Mouse (Mus musculus) testis, postnatal 14 days (tissue): ENCODE data around the gene Tent2.
"Not testable (repeated sequence)": the region's sequence is repeated elsewhere in the genome, so short reads cannot be mapped to it uniquely, and the experiment has no call there.

Experiments
- DNase-seq: peaks from one replicate; pipeline ENCODE4 v3.0.0; 2021; ENCODE audit warnings: low spot score

Gene Tent2

DNA sequence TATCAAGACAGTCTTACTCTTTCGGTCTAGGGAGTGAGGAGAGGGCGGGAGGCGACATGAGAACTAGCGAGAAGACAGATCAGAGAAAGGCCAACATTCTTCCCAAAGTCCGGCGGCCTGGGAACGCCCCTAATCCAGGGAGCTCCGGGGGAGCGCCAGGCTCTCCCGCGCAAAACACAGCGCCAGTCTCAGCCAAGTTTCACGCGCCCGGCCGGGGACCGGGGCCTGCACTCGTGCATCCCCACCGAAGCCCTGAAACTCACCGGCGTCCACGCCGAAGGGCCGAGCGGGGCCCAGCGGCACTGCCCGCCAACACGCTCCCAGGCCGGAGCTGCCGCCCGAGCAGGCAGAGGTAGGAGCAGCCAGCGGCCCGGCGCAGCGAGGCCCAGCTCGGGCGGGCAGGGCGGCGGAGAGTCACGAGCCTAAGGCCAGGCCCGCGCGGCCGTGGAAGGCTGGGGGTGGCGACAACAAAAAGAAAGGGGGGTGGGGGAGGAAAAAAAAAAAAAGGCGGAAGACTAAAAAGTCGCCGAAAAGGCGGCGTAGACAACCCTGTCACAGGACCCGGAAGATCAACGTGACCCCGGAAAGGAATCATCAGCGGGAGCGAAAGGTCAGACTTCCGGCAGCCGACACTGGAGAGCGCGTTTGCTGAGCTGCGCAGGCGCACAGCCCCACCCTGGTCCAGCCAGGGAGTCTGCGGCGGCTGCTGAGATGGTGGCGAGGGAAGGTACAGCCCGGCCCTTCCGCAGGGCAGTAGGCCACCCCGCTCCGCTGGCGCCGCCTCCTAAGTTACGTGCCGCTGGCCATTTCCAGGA is at the start of gene Tent2:
Gene Tent2 (minus strand): TSS at position 555 of the 815 bp plus-strand sequence.
- DNase-seq: peak; percentile 96

DNA sequence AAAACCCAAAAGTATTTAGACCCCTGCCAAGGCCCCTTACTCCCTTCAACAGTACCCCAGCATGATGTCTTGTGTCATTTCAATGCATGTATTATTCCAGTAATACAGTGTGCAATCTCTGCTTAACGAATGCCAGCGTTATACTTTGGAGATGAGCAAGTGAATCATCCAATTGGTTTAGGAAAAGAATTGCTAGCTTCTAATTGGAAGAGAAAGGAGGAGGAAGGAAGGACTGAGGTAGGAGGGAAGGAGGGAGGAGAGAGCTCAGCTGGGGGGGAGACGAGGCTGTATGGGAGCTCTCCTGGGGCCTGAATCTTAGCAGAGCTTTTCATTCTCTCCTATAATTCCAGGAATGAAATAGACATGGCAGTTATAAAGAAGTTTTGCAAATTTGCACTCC is 49.0 kb upstream of the Tent2 start:
- DNase-seq: no peak

DNA sequence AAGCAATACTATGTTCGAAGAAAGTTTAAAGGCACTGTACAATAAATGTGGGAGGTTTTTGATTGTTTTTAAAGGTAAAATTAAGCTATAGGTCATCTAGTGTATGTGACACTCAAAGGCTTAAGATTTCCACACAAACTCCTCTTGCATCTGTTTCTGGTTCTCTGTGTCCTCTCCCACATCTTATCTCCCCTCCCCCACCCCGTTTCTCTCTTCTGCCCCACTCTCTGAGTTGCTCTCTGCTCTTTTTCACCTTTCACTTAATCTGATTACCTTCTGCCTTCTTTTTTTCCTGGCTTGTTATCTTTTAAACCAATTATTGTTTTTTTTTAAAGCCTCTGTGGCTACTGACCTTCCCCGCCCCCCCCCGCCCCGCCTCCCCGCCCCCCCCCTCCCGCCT is 47.4 kb upstream of the Tent2 start:
- no peak for DNase-seq

DNA sequence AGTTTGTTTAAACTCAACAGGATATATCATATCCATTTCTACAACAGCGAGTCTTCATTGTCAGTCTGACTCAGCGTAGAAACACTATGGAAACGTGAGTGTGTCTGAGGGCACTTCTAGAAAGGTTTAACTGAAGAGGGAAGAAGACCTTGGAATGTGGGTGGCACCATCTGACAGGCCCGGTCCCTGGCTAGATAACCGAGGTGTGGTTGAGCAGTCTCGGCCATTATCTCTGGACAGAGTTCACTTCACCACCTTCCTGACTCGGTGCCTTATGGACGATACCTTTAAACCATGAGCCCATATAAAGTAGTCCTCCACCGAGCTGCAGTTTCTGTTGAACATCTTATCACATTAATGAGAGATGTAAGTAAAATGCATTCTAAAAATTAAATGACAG is 46.9 kb upstream of the Tent2 start:
- no peak for DNase-seq

DNA sequence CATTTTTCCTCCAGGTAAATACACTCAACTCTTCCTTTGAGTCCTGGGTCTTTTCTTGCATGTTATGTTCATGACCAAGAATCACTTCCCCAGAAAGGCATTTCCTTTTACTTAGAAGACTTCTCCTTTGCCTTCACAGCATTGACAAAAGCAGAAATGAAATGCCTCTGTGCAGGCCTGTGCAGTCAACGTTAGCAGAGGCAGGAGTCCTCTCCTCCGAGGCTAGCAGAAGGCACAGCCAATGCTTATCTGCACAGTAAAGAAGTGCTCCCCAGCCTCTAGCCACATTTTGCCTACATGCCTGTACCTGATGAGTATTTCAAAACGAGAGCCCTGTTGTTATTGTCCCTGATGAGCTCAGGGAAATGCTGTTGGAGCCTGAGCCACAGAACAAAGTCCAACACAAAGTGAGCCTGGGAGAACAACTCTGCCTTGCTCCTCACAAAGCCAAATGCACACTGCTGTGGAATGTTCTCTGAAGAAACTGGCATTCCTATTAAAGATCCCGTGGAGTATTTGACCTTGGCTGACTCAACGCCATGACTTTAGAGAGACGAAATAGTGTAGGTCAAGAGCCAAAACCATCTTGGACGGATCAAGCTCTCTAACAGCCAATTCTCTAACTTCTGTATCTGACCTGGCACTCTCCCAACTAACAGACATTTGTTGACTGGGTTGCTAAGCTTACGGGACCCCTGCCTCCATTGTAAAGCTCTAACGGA is 45.7 kb upstream of the Tent2 start:
- no peak for DNase-seq

DNA sequence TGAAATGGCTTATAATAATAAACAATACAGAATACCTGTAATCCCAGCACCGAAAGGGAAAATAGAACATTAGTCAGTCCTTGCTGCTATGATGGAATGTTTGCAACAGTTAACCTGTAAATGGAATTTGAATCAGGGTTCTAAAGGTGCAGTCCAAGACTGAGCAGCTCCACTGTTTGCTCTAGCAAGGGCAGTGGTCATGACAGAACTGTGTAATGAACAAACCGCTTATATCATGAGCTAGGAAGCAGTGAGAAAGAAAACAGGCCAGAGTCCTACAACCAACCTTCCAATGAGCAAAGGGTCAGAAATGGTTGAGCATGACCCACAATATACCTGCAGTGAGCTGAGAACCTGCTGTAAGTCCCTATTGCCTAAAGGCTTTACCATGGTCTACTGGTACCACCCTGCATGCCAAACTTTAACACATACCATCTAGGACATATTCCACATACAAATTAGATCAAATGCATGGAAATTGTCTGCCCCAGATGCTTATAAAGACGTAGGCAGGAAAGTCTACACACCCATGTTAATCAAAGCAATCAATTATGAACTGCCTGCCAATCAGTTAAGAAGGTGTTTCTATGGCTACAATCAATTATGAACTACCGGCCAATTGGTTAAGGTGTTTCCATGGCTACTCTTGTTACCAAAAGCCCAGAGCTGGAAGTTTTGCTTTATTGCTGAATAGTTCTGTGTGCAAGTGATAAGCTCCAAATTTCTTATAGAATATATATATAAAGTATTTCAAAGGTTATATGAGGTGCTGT is 42.3 kb upstream of the Tent2 start:
- no peak for DNase-seq

DNA sequence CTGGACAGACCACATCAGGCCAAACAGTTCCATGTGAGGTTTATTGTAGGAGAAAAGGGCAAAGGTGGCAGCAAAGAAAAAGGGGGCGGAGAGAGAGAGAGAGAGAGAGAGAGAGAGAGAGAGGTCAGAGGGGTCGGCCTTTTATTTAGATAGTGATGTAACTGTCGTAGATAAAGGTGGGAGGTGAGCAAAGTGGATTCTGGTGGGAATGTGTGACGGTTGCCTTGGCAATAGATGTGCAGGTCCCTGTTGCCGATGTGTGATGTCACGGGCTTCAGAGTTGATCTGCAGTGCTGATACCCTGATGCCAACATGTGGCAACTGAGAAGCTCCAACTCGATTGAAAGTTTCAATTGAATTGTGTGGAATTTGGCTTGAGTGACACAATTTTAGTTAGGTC is 40.1 kb upstream of the Tent2 start:
- DNase-seq: no peak

DNA sequence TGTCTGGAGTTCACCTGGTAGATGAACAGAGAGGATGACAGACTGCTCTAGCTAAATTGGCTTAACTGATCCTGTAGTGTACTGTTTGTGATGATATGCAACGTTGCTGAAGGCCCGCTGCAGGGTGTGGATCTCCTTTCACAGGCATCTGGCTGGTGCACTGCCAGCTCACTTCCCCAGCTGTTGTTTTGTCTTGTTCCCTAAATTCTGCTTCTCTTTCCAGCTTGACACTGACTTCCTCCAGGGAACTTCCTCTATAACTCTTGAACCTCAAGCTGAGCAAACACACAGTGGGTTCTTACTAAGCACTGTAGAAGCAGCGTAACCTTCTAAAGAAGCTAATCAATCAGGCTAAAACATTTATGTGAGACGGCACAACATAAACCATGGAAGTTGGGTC is 38.8 kb upstream of the Tent2 start:
- no peak for DNase-seq

- DNase-seq: no peak
These were observed 19.6 kb upstream of the Tent2 start for GRCm38 (mm10) chr13:93211741-93212140.

- no peak for DNase-seq
These were observed 451 bp upstream of the Tent2 start for GRCm38 (mm10) chr13:93192646-93193026.

DNA sequence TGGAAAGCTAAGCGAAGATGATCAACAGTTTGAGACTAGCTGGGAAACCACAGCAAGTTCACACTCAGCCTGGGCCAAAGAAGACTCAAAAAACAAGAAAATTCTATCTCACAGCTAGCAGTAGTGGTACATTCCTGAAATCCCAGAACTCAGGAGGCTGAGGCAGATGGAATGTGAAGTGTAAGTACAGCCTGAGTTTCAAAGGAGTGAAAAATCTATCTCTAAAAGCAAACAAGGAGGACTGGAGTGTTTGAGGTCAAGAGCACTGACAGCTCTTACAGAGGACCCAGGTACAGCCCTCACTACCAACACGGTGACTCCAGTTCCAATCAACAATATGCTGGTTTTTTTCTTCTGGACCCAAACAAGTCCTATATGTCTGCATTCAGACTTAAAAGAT is 2.8 kb downstream of the Tent2 start:
- DNase-seq: no peak

DNA sequence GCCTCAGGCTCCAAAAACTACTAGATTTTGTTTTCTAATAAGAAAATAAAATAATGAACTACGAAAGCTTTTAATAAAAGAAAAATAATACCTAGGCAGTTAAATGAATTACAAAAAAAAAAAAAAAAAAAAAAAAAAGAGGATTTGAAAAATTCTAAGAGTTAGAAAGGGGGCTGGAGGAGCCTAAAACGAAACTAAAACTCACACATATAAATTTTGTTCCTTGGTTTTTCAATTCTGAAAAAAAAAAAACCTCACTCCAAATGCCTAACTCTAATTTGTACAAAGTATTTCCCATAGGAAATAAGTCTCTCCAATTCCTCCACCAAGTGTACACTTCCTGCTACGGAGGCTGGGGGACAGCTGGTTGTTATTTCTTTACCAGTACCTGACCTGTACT is 3.4 kb downstream of the Tent2 start:
- no peak for DNase-seq

GRCm38 (mm10) chr13:93187792-93188191 is 4.4 kb downstream of the Tent2 start:
- not testable (repeated sequence) for DNase-seq

- no peak for DNase-seq
These were observed 11.8 kb downstream of the Tent2 start for GRCm38 (mm10) chr13:93180351-93180750.

DNA sequence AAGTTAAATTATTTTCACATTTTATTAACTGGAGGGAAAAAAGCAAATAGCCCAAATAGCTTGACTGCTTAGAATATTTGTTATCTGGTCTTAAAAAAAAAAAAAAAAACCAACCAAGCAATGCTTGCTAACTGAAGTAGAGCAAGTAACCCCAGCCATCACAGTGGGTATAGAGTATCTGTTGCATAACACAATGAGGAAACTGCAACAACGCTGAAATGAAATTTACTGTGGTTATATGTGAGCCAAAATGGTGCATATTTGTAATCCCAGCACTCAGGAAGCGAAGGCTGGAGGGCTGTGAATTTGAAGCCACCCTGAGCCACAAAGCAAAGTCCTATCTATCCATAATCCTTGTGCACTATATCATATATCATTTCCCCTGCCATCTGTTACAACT is 12.7 kb downstream of the Tent2 start:
- DNase-seq: no peak

GRCm38 (mm10) chr13:93177571-93177970 is 14.6 kb downstream of the Tent2 start:
- DNase-seq: no peak

GRCm38 (mm10) chr13:93163303-93163702 is 28.9 kb downstream of the Tent2 start:
- no peak for DNase-seq

DNA sequence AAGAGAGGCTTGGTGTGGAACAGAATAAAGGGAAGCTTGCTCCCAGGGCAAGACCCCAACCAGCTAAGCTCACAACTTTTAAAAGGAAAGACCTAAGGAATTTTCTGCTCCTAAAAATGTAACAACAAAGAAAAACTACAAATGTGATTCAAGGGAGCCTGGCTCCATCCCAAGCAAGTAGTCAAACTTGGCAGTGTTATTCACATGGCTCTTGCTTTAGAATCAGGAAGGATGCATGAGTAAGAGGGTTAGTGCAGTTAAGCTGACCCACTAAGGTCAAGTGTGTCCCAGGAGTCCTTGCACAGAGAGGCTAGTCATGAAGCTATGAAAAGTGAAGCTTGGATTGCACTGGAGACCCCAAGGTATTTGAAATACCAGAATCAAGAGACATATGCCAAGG is 29.7 kb downstream of the Tent2 start:
- DNase-seq: no peak

GRCm38 (mm10) chr13:93158261-93158660 is 33.9 kb downstream of the Tent2 start:
- DNase-seq: no peak

GRCm38 (mm10) chr13:93153280-93153679 is 38.9 kb downstream of the Tent2 start:
- no peak for DNase-seq

DNA sequence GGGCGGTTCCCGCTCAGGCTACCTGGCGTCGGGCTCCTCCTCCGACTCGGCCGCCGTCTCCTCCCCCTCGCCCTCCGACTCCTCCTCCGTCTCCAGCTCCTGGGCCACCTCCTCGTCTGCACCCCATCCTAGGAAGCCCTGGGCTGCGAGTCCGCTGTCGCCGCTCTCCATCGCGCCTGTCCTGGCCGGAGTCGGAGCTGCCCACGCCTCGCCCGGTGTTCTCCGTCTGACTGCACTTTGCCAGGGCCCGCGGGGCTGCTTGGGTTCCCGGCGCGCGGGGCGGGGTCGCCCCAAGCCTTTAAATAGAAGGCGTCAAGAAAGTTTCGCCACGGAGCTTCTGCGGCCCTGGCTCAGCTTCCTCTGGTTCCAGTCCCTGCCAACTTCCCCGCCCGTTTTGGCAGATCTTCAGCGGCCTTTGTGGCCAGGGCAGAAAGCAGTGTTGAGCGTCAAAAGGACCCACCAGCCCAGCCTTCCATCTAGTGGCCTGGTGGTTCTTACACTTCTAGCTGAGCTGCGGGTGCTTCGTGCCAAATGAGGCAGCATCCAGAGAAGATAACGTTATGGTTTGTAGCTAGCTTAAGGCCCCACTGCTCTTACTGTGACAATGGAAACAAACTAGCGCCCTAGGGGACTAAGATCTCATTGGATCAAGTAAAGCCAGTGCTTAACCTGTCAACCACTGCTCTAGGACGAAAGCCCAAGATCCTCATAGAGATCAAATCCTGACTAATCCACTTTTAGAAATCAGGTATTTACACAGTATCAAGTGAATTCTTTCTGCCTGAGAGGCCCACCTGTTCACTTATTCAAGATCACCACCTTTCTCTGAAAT is 47.6 kb downstream of the Tent2 start, which contains the start of gene Cmya5:
Gene Cmya5 (minus strand): TSS at position 389 of the 832 bp plus-strand sequence.
- peak; percentile 70 for DNase-seq

DNA sequence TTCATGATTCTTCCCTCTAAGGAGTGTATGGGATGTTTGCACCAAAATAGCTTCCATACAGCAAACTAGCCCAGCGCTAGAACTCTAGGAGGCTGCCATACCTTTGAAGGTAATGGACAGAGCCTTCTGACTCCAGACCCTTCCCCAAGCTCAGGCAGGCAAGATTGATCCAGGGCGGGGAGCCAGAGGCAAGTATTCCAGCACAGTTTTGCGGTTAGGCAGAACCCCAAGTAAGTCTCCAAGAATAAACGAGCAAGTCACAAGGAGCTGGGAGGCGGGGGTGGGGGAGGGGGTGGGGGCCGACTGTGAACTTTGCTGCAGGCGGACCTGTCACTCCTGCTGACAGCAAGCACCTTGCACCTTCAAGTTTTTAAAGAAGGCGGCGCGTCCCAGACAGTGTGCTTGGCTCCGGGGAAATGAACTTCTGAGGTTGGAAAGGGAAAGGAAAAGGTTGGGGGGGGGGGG is 48.3 kb downstream of the Tent2 start:
- no peak for DNase-seq
